Mouse (Mus musculus) liver, embryonic 14.5 days (tissue): Measurements from ENCODE around the gene Hs3st2.

Source experiments
- CTCF ChIP-seq: IDR thresholded peaks from 2 replicates; pipeline ENCODE4 v1.5.1; 2016; ENCODE audit warnings: antibody characterized with exemption, low read depth, control low read depth
- EP300 ChIP-seq: IDR thresholded peaks from 2 replicates; pipeline ENCODE4 v1.6.1; 2016; ENCODE audit warnings: antibody characterized with exemption, low read depth

- TF ChIP-seq CTCF, result no peak
- no peak for TF ChIP-seq EP300
Observed at GRCm38 (mm10) chr7:121375456-121375855, 16.2 kb upstream of the Hs3st2 start.
